Mouse (Mus musculus): ENCODE measurements at regions not wholly inside any gene's neighbourhood (a gene's known extent, or its start where the extent isn't known, plus 50 kb on each side); places are given as distances from the start of the nearest gene placed in this dataset.
"Not testable (repeated sequence)": the region's sequence is repeated elsewhere in the genome, so short reads cannot be mapped to it uniquely, and the experiment has no call there.

DNA sequence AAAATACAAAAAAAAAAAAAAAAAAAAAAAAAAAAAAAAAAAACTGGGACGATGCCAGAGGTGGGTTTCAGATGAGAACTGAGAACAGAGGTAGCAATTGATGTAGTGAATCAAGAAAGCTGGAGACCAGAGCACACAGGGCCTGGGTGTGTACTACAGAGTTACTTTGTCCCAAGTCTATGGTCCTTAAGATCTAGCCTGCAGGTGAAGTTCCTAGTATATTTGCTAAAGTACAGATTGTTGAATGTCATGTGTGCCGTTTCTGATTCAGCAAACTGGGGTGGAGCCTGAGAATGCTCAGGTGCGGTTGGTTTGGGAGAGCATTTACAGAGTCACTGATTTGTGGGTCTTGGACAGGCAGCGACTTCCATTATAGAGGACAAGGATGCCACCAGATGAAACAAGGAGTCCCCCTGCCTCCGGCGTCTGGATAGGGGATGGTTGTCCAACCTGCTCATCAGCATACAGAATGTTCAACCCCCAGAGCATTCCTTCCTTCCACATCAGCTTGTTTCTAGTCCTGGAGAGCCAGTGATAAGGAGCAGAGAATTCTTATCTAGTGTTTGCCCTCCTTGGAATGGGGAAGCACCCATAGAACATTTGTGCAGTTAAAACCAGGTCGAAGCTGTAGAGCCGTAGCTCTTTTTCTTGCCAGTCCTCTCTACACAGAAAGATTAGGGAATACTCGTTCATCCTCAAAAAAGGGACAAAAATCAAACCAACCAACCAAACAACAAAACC is 122.5 kb upstream of the Ttc29 start:
- ATAC-seq (replicated peaks in 1 of 2; ENCODE audit: insufficient read depth in 1 of 2, low FRiP score in 2 of 2, low TSS enrichment in 1 of 2, low read depth in 1 of 2, poor library complexity in 2 of 2, severe bottlenecking in 2 of 2), result no peak

GRCm38 (mm10) chr8:78096383-78096782 is 116.7 kb upstream of the Ttc29 start:
- ATAC-seq (replicated peaks in 1 of 2; ENCODE audit: insufficient read depth in 1 of 2, low FRiP score in 2 of 2, low TSS enrichment in 1 of 2, low read depth in 1 of 2, poor library complexity in 2 of 2, severe bottlenecking in 2 of 2), result 0 out of 4 replicates have a peak, but pooled peaks of 1 of the 2 experiments have one; percentile 42

DNA sequence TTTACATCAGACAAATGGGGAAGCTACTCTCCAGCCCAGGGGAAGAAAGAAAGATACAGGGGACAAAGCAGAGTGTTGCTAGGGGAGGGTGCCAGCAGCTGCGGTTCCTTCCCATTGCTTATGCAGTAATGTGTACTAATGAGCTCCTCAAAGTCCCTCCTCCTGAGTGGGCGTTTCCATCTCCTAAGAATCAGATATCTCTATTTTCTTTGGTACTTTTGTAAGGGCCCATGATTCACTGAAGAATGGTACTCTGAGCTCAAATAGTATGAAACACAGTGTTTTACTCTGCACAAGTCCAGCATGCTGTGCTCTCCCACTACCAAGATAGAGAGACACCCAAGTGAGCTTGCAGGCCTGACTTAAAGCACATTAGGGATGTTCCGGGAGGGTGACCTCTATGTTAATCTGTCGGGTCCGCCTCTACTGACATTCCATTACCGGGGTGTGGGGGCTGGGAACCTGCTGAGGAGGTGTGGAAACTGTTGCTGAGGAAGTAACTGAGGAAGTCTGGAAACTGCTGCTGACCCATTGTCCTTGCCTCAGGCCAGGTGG is 114.8 kb upstream of the Ttc29 start:
- no peak for ATAC-seq (replicated peaks in 1 of 2; ENCODE audit: insufficient read depth in 1 of 2, low FRiP score in 2 of 2, low TSS enrichment in 1 of 2, low read depth in 1 of 2, poor library complexity in 2 of 2, severe bottlenecking in 2 of 2)

- no peak for ATAC-seq (replicated peaks in 1 of 2; ENCODE audit: insufficient read depth in 1 of 2, low FRiP score in 2 of 2, low TSS enrichment in 1 of 2, low read depth in 1 of 2, poor library complexity in 2 of 2, severe bottlenecking in 2 of 2)
These were observed 114.0 kb upstream of the Ttc29 start for GRCm38 (mm10) chr8:78099091-78099490.

- ATAC-seq (replicated peaks in 1 of 2; ENCODE audit: insufficient read depth in 1 of 2, low FRiP score in 2 of 2, low TSS enrichment in 1 of 2, low read depth in 1 of 2, poor library complexity in 2 of 2, severe bottlenecking in 2 of 2), result no peak
These were observed 105.8 kb upstream of the Ttc29 start for GRCm38 (mm10) chr8:78107339-78107738.

DNA sequence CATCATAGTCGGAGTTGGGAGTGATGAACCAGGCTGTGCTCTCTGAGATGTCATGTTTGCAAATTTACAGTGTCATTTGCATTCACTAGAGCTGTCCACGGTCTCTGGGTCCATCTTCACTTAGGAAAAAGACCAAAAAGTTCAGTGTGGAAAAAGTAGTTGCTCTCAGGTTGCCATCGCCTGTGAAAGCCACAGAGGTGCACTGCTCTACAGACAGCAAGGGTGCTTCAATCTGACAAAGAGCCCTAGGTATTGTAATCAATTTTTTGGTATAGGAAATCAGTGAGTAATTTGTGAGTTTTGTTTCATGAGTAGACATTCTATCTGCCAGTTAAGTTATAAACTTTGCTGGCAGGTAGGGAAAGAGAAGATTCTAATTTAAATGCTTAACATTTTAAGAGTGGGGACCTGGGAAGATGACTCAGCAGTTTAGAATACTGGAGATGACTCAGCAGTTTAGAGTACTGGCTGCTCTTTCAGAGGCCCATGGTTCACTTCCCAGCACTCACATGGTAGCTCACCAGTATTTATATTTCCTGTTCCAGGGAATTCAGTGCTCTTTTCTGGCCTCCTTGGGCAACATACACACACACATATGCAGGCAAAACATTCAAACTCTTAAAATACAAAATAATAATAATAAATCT is 103.0 kb upstream of the Ttc29 start:
- 0 out of 4 replicates have a peak, but pooled peaks of 1 of the 2 experiments have one; percentile 37 for ATAC-seq (replicated peaks in 1 of 2; ENCODE audit: insufficient read depth in 1 of 2, low FRiP score in 2 of 2, low TSS enrichment in 1 of 2, low read depth in 1 of 2, poor library complexity in 2 of 2, severe bottlenecking in 2 of 2)

GRCm38 (mm10) chr8:78113105-78113504 is 100.0 kb upstream of the Ttc29 start:
- peak; percentile 62 to 80 for ATAC-seq (replicated peaks in 1 of 2; ENCODE audit: insufficient read depth in 1 of 2, low FRiP score in 2 of 2, low TSS enrichment in 1 of 2, low read depth in 1 of 2, poor library complexity in 2 of 2, severe bottlenecking in 2 of 2)

- ATAC-seq (replicated peaks in 1 of 2; ENCODE audit: insufficient read depth in 1 of 2, low FRiP score in 2 of 2, low TSS enrichment in 1 of 2, low read depth in 1 of 2, poor library complexity in 2 of 2, severe bottlenecking in 2 of 2), result no peak
These were observed 98.6 kb upstream of the Ttc29 start for GRCm38 (mm10) chr8:78114512-78114911.

DNA sequence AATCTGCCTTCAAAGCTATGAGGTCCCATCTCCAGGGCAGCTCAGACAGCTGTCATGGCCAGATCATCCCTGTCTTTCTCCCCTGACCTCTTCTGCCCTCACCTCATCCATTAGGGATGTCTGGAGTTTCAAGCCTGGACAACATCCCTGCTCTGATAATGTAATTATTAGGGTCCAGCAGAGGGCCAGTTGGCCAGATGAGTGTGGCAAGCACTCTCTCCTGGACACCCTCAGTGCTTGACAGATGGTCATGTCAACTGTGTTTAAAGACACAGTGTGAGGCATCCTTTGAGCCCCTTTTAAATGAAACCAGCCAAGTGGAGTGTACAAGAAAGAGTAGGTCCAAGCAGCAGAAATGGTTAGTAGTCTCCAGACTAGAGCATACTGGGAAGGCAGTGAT is 95.9 kb upstream of the Ttc29 start:
- no peak for ATAC-seq (replicated peaks in 1 of 2; ENCODE audit: insufficient read depth in 1 of 2, low FRiP score in 2 of 2, low TSS enrichment in 1 of 2, low read depth in 1 of 2, poor library complexity in 2 of 2, severe bottlenecking in 2 of 2)

DNA sequence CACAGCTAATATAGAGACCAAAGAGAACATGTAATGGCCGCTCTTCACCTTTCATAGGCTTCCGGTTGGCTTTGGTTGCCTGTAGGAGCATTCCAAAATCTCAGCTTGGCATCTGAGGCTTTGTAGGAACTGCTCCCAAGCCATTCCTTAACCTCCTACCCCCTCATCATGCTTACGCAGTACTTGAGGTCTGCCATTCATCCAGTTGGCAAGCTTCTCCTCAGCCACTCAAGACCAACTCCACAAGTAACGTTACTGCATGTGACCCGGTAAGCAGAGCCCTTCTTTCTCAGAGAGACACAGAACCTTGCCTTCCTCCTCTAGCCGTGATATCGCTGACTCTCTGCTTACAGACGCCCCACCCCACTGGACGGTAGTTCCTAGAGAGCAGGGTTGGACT is 94.6 kb upstream of the Ttc29 start:
- ATAC-seq (replicated peaks in 1 of 2; ENCODE audit: insufficient read depth in 1 of 2, low FRiP score in 2 of 2, low TSS enrichment in 1 of 2, low read depth in 1 of 2, poor library complexity in 2 of 2, severe bottlenecking in 2 of 2), result no peak

- no peak for ATAC-seq (replicated peaks in 1 of 2; ENCODE audit: insufficient read depth in 1 of 2, low FRiP score in 2 of 2, low TSS enrichment in 1 of 2, low read depth in 1 of 2, poor library complexity in 2 of 2, severe bottlenecking in 2 of 2)
These were observed 93.4 kb upstream of the Ttc29 start for GRCm38 (mm10) chr8:78119682-78120081.

GRCm38 (mm10) chr8:78124248-78124647 is 88.8 kb upstream of the Ttc29 start:
- ATAC-seq (replicated peaks in 1 of 2; ENCODE audit: insufficient read depth in 1 of 2, low FRiP score in 2 of 2, low TSS enrichment in 1 of 2, low read depth in 1 of 2, poor library complexity in 2 of 2, severe bottlenecking in 2 of 2), result peak in 1 of 2 experiments; percentile 32; a peak in 1 of 4 replicates

GRCm38 (mm10) chr8:78127852-78128251 is 85.2 kb upstream of the Ttc29 start:
- peak; percentile 45 to 59; a peak in 2 of 4 replicates for ATAC-seq (replicated peaks in 1 of 2; ENCODE audit: insufficient read depth in 1 of 2, low FRiP score in 2 of 2, low TSS enrichment in 1 of 2, low read depth in 1 of 2, poor library complexity in 2 of 2, severe bottlenecking in 2 of 2)

- ATAC-seq (replicated peaks in 1 of 2; ENCODE audit: insufficient read depth in 1 of 2, low FRiP score in 2 of 2, low TSS enrichment in 1 of 2, low read depth in 1 of 2, poor library complexity in 2 of 2, severe bottlenecking in 2 of 2), result no peak
These were observed 84.0 kb upstream of the Ttc29 start for GRCm38 (mm10) chr8:78129061-78129460.

DNA sequence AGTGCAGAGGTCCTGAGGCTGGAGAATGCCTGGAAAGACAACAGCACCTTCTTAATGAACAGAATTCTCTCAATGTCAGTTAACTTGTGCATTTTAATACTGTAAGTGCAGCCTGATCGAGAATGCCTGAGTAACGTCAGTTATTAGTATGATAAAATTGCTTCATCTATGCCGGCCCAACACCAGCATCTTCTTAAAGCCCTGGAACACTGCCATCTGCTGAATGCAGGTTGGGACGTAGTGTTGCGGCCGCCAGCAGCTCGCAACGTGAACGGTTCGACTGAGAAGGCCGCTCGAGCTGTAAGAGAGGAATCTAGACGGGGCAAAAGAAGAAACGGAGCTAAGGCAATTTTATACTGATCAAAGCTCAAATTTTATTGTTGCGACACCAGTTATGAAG is 73.6 kb upstream of the Ttc29 start:
- ATAC-seq (replicated peaks in 1 of 2; ENCODE audit: insufficient read depth in 1 of 2, low FRiP score in 2 of 2, low TSS enrichment in 1 of 2, low read depth in 1 of 2, poor library complexity in 2 of 2, severe bottlenecking in 2 of 2), result not testable (repeated sequence)

DNA sequence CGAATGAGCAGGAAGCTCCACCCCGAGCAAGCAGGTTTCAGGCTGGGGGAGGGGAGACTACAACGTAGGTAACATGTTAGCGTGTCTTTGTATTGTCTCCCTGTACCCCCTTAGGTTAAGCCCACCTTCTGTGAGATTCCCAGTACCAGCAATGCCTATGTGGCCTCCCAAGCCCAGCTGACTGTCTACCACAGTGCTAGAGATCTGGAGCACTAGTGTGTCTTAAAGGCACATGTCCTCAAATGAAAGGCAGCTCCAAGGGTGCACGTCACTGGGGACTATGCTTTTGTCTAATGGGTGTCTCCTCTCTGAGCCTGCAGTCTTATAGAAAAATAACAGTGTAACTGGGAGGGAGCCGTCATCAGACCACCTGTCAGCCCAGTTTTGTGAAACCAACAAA is 65.9 kb upstream of the Ttc29 start:
- no peak for ATAC-seq (replicated peaks in 1 of 2; ENCODE audit: insufficient read depth in 1 of 2, low FRiP score in 2 of 2, low TSS enrichment in 1 of 2, low read depth in 1 of 2, poor library complexity in 2 of 2, severe bottlenecking in 2 of 2)

- no peak for ATAC-seq (replicated peaks in 1 of 2; ENCODE audit: insufficient read depth in 1 of 2, low FRiP score in 2 of 2, low TSS enrichment in 1 of 2, low read depth in 1 of 2, poor library complexity in 2 of 2, severe bottlenecking in 2 of 2)
These were observed 65.1 kb upstream of the Ttc29 start for GRCm38 (mm10) chr8:78148006-78148405.

- ATAC-seq (replicated peaks in 1 of 2; ENCODE audit: insufficient read depth in 1 of 2, low FRiP score in 2 of 2, low TSS enrichment in 1 of 2, low read depth in 1 of 2, poor library complexity in 2 of 2, severe bottlenecking in 2 of 2), result no peak
These were observed 58.2 kb upstream of the Ttc29 start for GRCm38 (mm10) chr8:78154873-78155272.
